Mouse (Mus musculus): ENCODE results near the gene Haus6.
A peak's percentile ranks its signal among the peaks of the same experiment; 100 is the strongest.

Haus6 gene

GRCm38 (mm10) chr4:86574939-86575282, 36.9 kb downstream of the Haus6 start:
- DNase-seq (ENCODE audit: low spot score) = no peak

GRCm38 (mm10) chr4:86561061-86561460, 50.8 kb downstream of the Haus6 start:
- DNase-seq (ENCODE audit: low spot score) = no peak

- DNase-seq (ENCODE audit: low spot score) = no peak
Observed at GRCm38 (mm10) chr4:86559006-86559405, 52.8 kb downstream of the Haus6 start.

GRCm38 (mm10) chr4:86558228-86558627, 53.6 kb downstream of the Haus6 start, which contains the start of gene Saxo1:
Gene Saxo1 (minus strand): TSS chr4:86558328.
- DNase-seq (ENCODE audit: low spot score) = no peak

GRCm38 (mm10) chr4:86557371-86557770, 54.5 kb downstream of the Haus6 start:
- DNase-seq (ENCODE audit: low spot score) = no peak

- peak; percentile 16 for DNase-seq (ENCODE audit: low spot score)
Observed at GRCm38 (mm10) chr4:86555035-86555707, 56.7 kb downstream of the Haus6 start.

- no peak for DNase-seq (ENCODE audit: low spot score)
Observed at GRCm38 (mm10) chr4:86548332-86548731, 63.5 kb downstream of the Haus6 start.

GRCm38 (mm10) chr4:86545615-86546014, 66.2 kb downstream of the Haus6 start:
- DNase-seq (ENCODE audit: low spot score) = no peak

GRCm38 (mm10) chr4:86543999-86544398, 67.9 kb downstream of the Haus6 start:
- DNase-seq (ENCODE audit: low spot score) = no peak

GRCm38 (mm10) chr4:86541573-86541972, 70.3 kb downstream of the Haus6 start:
- no peak for DNase-seq (ENCODE audit: low spot score)

GRCm38 (mm10) chr4:86538936-86539335, 72.9 kb downstream of the Haus6 start:
- DNase-seq (ENCODE audit: low spot score) = no peak

GRCm38 (mm10) chr4:86537972-86538371, 73.9 kb downstream of the Haus6 start:
- peak; percentile 38 for DNase-seq (ENCODE audit: low spot score)

GRCm38 (mm10) chr4:86534091-86534481, 77.8 kb downstream of the Haus6 start:
- no peak for DNase-seq (ENCODE audit: low spot score)

- DNase-seq (ENCODE audit: low spot score) = no peak
Observed at GRCm38 (mm10) chr4:86533406-86534090, 78.3 kb downstream of the Haus6 start.

GRCm38 (mm10) chr4:86529161-86529560, 82.7 kb downstream of the Haus6 start:
- no peak for DNase-seq (ENCODE audit: low spot score)
